Mouse (Mus musculus): ENCODE measurements around the gene Ntsr1. TPM values are rescaled to one million over a fixed set of nuclear protein-coding genes. Genes with fewer than 3 reads are reported as not detected.

Ntsr1 gene
- total RNA-seq (2021), result not detected
- long read RNA-seq, experiment 1, result 0 reads
- long read RNA-seq, experiment 2, result 0 reads

DNA sequence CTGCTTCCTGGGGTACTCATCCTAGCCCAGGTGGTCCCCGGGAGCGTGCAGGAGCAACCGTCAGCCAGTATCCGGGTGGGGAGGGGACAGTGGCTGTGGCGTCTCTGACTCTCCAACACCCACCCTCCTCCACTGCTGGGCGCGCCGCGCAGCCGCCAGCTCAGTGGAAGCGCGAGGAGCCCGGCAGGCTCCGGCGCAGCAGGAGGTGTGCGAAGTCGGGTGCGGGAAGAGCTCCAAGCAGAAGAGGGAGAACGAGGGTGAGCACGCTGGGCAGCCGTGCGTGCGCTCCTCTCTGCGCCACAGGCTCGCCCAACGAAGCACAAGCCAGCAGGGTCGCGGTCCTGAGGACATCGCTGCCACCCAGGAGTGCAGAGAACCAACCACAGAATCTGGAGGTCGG lies at the start of gene Ntsr1:
Gene Ntsr1 (plus strand): TSS at position 236 of the 400 bp plus-strand sequence.
- DNase-seq, result no peak
- intact Hi-C loops (cut with DNase I), result no loop called here

DNA sequence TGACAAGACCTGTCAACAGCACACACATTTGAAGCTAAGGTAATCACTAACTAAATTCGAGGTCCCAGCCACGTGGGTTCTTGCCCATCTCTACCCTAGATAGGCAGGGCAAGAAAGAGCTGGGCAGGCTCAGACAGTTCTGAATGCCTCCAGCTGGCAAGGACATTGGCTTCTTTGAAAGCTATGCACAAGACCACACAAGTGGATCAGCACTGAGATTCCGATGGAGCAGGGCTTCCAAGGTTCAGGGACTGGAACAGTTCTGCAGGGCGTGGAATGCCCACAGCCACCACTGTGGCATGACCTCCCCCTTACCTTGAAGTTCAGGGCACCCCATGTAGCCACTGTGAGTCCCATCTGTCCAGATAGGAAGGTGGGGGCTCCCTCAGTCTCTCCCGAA lies 49.2 kb upstream of the Ntsr1 start:
- intact Hi-C loops (cut with DNase I), result no loop called here
- DNase-seq, result no peak

DNA sequence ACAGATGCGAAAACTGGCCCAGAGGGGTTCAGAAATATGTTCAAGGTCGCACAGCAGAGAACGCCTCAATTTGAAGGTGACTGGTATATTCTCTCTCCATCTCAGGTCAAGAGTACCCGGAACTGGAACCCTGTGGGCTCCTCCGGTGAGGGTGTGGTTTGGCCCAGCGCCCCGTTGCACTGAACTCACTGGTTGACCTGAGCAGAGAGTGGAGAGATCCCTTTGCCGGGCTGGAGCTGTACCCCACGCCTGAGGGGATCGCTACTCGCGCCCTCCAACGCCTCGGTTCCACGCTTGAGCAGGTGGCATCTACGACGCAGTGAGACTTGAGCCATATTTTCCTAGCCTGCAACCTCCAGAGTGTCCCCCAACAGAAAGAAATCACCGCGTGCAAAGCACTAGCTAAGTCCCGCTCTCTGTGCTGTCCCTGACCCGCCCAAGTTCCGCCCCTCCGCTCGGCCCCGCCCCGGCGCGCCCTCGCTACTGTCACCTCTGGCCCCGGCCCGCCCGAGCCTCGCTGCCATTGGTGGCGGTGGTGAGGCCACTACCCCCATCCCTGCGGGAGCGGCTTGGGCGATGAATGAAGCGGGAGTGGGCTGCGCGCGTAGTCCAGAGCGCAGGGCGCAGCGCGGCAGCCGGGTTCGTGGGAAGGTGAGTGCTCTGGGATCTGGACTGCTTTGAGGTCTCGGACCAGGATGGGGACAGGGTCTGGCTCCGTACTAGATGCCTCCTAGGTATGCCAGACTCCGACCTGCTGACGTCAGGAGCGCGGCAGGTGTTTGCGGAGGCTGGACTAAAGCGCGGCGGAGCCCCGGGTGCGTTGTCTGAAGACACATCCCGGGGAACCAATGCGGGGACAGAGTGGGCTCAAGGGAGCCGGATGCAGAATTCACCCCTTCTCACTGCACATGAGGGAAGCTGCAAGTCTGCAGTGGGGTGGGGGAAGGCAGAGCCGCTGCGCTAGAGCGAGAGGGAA lies 43.8 kb upstream of the Ntsr1 start, which contains the start of gene Slco4a1:
Gene Slco4a1 (plus strand): TSS at position 523 of the 976 bp plus-strand sequence.
- peak; percentile 76 to 81 for DNase-seq
- intact Hi-C loops (cut with DNase I), result no loop called here

DNA sequence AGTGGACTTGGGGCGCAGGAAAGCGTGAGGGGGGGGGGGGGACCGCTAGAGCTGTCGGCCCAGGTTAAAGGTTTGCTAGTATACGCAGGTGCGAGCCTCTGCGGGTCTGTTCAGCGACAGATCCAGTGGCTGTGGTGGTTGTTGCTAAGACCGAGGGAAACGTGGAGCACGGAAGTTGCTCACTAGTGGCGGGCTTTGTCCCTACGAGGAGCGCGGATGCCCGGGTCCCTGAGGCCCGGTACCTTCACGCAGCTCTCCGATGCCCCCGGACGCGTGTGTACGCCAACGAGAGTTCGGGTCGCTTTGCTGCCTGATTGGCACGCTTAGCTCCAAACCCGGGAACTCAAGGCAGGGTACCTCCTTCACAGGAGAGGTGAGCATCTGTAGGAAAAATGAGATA lies 43.1 kb upstream of the Ntsr1 start:
- intact Hi-C loops (cut with DNase I), result no loop called here
- DNase-seq, result no peak

DNA sequence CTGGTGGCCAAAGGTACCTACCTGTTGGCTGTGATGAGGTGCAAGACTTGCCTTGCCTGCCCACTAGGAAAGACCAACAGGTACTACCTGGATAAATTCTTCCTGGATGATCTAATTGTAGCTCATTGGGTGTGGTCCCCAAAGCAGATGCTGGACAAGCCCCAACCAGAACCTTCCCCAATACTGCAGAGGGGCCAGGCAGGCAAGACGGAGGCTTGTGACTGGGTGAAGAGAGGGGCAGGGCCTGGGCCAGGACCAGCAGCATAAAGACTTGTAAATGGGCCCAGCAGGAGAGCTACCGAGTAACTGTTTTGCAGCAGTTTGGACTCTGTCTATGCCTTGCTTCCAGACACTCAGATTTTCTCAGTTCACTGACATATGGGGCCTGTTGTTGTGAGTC lies 42.1 kb upstream of the Ntsr1 start:
- no peak for DNase-seq
- intact Hi-C loops (cut with DNase I), result no loop called here

DNA sequence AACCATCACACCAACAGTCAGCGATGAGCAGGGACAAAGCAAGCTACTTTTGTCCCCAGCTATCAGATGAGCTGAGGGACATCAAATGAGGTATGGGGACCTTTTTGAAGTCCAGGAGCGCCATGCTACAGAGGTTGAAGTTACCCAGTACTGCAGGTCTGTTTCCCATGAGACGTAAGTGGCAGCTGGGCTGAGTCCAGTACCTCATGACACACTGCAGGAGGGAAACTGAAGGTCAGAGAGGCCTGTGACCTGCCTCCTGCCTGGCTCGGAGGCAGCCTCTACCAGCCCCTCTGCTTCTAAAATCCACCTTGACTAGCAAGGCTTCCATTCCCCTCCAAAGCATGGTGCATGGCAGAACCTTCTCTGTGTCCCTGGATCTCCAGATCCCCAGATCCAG lies 40.3 kb upstream of the Ntsr1 start:
- no peak for DNase-seq
- intact Hi-C loops (cut with DNase I), result no loop called here

DNA sequence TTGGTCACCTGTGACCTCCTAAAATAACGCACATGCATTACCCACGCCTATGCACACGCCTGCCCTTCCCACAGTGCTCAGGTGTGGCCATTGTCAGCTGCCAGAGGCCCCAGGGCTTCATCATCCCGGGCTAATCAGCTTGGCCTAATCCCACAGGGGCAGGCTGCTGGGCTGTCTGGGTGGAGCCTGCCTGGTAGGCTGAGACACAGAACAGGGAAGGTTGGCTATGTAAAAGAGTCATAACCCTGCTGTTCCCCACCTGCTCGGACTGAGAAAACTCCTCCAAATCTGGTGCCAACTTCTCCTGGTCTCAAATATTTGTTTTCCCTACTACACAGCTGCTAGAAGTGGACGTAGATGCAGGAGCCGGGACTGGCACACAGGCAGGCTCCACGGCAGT lies 39.0 kb upstream of the Ntsr1 start:
- intact Hi-C loops (cut with DNase I), result no loop called here
- DNase-seq, result no peak

DNA sequence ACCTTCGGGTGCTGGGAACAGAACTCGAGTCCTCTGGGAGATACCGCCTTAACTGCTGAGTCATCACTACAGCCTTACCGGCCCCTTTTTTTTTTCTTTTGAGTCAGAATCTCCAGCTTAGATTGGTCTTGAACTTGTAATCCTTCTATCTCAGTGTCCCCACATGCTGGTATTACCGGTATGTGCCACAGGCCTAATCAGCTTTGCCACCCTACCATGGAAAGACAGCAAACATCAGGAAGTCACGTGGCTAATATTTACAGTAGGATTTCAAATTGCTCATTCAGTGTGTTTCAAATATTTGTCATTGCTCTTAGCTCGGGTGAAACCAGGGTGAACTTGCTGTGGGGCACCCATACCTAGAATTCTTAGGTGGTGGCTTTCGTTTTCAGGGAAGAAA lies 37.2 kb upstream of the Ntsr1 start:
- intact Hi-C loops (cut with DNase I), result no loop called here
- DNase-seq, result no peak

DNA sequence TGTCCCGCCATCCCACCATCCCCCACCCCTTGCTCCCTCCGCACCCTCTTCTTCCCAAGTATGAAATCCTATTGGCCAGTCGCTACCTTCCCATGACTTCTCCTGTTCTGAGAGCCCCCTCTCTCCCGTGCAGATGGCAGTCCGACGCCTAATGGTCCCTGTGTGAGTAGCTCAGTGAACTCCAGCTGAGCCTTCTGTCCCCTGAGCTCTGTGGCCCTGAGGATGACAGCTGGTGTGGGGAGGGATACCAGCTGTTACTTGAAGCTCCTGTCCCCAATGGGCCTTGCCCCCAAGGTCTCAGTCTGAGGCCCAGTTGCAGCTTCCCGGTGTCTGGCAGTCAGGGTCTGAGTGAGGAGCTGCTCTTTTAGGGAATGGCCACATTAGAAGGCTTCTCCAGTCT lies 33.3 kb upstream of the Ntsr1 start:
- DNase-seq, result no peak
- intact Hi-C loops (cut with DNase I), result no loop called here

DNA sequence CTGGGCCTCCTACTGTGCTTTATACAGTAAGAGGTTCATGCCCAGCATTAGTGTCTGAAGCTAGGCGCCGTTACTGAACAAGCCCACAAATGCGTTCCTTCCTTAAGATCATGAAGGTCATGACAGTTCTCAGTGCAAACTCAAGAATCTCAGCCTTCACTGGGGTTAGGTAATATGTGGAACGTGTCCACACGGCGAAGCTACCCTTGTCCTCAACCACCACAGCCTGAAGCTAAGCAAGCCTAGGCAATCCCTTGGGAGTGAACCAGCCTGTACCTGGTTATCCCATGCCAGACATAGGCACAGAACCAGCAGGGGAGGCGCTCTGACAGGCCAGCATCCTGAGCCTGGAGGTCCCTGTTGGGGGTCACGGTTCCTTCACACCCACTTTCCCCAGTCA lies 30.9 kb upstream of the Ntsr1 start:
- intact Hi-C loops (cut with DNase I), result no loop called here
- DNase-seq, result no peak

DNA sequence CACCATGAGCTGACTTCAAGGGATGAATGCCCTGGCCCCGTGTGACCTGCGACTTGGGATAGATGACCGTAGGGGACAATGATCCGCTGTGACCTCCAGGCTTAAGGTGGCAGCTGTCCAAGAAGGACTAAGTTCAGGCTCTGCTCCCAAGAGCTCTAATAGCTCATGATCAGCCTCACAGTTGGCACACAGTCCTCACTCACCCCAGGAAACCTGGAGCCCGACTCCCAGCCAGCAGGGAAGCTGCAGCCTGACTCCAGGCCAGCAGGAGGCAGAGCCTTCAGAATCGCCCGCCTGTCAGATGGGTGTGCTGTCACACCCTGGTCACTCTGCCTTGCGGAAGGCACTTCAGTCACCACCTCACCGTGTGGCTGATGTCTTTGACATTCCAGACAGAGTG lies 30.0 kb upstream of the Ntsr1 start:
- intact Hi-C loops (cut with DNase I), result loop anchor here (10.0 kb wide), 1 partner anchor 275 kb away; no protein-coding TSS in a partner anchor
- peak in 1 of 2 experiments; percentile 45 for DNase-seq

DNA sequence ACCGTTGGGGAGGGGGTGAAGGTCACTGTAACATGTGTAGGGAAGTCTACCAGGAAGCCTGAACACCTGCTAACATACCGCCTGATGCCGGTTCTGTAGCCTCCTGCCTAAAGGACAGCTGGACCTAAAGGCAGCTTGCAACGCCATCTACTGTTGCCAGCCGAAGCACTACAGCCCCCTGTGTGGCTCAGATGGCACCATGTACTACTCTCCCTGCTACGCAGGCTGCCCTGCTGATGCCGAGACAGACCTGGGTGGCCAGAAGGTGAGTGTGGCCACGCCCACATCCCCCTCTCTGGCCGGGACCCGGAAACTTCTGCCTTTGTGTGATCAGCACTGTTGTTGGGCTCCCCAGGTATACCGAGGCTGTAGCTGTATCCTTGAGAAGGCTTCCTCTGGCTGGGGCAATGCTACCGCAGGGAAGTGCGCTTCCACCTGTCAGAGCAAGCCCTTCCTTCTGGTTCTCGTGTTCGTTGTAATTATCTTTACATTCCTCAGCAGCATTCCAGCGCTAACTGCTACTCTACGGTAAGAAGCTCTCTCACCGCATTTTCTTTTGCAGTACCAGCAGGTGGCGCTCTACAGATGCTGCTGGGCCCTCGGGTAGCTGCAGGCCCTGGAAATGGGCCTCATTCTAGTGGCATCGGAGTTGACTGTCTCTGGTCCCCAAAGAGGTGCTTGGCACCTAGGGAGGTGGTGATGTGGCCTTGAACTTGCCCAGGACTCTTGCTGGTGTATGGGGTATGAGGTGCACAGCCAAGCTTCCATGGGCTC lies 27.3 kb upstream of the Ntsr1 start:
- intact Hi-C loops (cut with DNase I), result loop anchor here (1.0 to 10.0 kb wide), 3 partner anchors 88 to 272 kb away; no protein-coding TSS in a partner anchor
- DNase-seq, result peak; percentile 46 to 52

DNA sequence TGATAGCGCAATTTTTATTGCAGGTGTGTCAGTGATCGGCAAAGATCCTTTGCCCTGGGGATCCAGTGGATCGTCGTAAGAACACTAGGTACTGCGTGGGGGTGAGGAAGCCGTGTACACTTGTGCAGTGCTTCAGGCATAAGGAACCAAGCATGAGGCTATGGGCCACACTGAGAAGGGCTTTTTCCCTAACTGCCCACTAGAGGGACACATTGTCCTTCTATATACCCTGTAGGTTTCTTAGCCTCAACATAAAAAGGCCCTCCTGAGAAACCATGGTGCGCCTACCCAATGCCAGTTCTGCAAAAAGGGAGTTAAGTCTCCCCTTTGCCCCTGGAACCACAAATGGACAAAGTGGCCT lies 26.7 kb upstream of the Ntsr1 start:
- peak; percentile 24 to 49 for DNase-seq
- intact Hi-C loops (cut with DNase I), result loop anchor here (1.0 to 10.0 kb wide), 3 partner anchors 87 to 272 kb away; no protein-coding TSS in a partner anchor

DNA sequence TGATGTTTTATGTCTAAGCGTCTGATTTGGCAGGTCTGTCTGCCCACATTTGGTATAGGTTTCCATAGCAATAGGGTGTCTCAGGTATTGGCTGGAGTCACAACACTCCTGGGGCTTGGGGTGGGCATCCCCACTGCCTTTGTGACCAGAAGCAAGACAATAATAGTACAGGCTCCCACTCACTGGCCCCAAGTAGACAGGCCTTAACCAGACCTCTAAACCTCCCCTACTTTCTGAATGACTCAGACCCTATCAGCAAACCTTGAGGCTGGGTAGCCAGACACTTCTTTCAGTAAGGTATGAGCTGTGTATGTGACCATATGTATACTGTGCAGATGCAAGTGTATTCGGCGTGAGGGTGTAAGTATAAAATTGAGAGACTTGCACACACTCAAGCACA lies 24.9 kb upstream of the Ntsr1 start:
- no peak for DNase-seq
- intact Hi-C loops (cut with DNase I), result loop anchor here (2.0 to 10.0 kb wide), 2 partner anchors 270 to 304 kb away; no protein-coding TSS in a partner anchor

DNA sequence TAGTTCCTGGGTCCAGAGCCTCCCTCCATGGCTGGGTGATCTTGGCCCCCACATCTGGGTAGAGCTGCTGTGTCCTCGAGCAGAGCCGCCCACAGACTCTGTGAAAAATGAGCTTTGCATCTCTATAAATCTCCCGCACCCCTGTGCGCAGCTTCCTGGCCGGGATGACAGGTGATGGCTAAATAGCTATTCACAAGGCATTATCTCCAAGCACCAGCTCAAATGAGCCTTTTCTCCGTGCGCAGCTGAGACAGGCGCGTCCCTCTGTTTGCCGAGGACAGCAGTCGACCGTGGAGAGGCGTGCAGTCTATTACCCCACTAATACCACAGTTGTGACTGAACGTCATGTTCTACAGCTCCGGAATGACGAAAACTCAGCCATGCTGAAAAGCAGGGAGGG lies 17.5 kb upstream of the Ntsr1 start:
- intact Hi-C loops (cut with DNase I), result no loop called here
- no peak for DNase-seq

DNA sequence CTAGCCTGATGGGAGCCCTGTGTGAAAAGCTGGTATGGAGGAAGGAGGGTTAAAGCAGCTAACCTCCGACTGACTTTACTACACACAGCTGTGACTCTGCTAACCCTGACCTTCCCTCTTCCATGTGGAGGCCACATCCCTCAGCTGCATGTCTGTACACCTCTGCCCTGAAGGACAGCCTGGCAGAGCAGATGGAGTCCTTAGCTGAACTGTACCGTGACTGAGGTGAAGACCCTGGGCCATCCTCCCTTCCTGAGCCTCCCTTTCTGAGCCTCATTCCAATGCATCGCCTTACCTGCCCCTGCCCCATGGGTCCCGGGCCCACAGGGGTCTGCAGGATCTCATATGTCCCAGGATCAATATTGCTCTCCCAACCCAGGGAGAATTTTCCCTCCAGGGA lies 14.9 kb upstream of the Ntsr1 start:
- intact Hi-C loops (cut with DNase I), result no loop called here
- no peak for DNase-seq

DNA sequence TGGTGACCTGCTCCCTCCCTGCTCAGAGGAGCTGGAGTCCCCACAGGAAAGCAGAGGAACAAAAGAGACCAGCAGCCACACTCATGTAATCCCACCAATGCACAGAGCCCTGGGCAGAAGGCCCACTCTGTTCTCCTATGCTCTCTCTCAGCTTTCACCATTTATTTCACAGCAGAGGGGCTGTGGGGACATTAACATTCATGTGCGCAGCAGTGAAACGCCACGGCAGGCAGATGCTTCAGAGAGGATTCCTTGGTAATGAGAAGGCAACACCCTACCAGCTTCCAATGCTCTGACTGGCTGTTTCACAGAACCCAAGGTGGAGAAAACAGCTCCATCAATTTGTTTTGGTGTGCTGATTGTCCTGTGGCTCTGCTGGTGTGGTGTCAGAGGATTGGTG lies 14.5 kb upstream of the Ntsr1 start:
- intact Hi-C loops (cut with DNase I), result no loop called here
- no peak for DNase-seq

DNA sequence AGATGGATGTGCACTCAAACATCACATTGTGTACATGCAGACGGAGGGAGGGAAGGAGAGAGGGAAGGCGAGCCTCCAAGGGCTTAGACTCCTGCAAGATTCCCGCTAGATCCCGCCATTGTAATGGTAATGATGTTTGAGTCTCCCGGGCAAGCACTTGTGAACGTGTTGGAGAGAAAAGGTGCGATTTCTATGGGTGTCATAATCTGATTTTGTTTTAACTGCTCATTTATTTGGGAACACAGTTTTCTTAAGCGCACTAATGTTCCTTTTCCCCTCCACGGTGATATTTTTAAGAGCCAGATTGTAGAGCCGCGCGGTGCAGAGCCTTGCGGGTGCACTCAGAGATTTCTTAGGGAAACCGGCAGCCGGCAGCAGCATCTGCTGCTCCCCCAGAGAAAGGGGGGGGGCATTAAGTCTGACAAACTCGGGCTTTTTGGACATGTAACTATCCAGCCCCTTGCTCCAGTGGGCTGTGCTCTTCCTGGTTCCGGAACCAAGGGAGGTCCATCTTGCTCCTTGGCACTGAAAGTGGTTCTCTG lies 11.5 kb upstream of the Ntsr1 start:
- intact Hi-C loops (cut with DNase I), result no loop called here
- no peak for DNase-seq

DNA sequence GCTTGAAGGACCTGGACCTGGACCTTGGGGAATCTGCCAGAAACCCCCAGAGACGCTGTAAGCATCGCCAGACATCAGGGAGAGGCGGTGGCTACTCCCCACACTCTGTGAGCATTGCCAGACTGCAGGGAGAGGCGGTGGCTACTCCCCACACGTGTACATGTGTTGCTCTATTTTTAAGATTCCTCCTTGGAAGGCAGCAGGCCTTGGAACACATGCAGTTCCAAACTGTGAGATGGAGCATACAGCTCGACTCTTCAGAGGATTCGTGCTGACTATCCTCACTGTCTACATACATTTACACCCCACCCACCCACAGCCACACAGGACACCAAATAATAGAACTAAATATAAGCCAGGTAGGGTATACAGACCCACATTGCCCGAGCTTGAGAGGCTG lies 3.9 kb upstream of the Ntsr1 start:
- intact Hi-C loops (cut with DNase I), result no loop called here
- no peak for DNase-seq

DNA sequence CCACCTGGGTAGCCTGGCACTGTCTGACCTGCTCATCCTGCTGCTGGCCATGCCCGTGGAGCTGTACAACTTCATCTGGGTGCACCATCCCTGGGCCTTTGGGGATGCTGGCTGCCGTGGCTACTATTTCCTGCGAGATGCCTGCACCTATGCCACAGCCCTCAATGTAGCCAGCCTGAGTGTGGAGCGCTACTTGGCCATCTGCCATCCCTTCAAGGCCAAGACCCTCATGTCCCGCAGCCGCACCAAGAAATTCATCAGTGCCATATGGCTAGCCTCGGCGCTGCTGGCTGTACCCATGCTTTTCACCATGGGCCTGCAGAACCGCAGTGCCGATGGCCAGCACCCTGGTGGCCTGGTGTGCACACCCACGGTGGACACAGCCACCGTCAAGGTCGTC lies 950 bp downstream of the Ntsr1 start:
- no peak for DNase-seq
- intact Hi-C loops (cut with DNase I), result no loop called here
